Mouse (Mus musculus) CD8-positive naive resting alpha-beta T cell, adult 2 months (primary cell): ENCODE data around the gene Specc1.

Experiments
- DNase-seq, 2 experiments: peaks; one replicate each; pipeline ENCODE4 v3.0.0; 2022; ENCODE audit warnings: low read depth in 2 of 2, low spot score in 2 of 2

Specc1 gene

GRCm38 (mm10) chr11:62013449-62013848 is 56.9 kb downstream of the Specc1 start:
- no peak for DNase-seq

GRCm38 (mm10) chr11:62015071-62015654 is 58.6 kb downstream of the Specc1 start:
- DNase-seq, result no peak

GRCm38 (mm10) chr11:62016985-62017384 is 60.4 kb downstream of the Specc1 start:
- no peak for DNase-seq

DNA sequence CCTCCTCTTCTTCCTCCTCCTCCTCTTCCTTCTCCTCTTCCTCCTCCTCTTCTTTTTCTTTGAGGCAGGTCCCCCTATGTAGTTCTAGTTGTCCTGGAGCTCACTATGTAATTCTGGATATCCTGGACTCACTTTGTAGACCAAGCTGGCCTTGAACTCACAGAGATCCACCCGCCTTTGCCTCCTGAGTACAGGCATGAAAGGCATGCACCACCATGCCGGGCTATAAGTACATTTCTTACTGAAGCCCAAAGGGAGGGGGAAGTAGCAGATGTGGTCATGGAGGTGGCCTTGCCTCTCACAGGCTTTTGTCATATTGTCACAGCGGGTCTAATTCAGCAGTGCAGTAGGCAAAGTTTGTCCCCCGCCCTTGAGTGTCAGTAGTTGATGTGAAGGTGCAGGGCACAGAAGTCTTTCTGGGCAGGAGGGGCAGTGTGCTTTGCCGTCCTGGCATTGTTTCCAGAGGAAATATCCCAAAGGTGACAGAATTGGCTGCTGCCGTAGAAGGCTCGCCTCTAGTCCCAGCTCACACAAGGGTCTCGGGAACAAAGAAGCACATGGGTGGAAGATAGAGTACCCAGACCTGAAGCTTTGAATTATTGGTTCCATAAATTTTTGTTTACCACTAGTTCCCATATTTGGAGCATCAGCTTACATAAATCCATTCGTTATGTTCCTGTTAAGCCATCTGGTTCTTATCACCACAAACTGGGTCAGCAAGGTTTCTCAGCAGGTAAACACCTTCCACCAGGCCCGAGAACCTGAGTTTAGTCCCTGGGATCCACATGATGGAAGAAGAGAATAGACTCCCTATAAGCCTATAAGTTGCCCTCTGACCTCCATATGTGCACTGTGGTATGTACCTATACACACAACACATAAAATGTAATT is 62.0 kb downstream of the Specc1 start:
- DNase-seq, result no peak

DNA sequence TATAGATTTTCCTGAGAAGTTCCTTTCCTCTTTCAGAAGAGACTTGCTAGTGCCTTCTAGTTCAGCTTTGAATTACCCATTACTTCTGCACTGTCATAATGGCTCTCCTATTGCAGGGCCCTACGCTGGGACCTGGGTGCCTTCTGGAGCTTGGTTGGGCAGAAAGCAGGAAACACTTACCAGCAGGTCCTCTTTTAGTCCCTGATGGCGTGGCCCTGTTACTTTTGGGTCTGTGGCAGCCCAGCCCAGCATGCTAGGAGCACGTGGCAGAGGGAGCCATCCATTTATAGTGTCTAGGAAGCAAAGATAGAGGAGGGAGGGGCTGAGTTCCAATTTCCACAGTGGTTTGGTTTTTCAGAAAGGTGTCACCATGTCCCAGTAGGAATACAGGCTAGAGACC is 63.3 kb downstream of the Specc1 start:
- no peak for DNase-seq

- DNase-seq, result no peak
These were observed 64.3 kb downstream of the Specc1 start for GRCm38 (mm10) chr11:62020898-62021297.

GRCm38 (mm10) chr11:62022105-62022504 is 65.5 kb downstream of the Specc1 start:
- no peak for DNase-seq

GRCm38 (mm10) chr11:62022718-62023493 is 66.3 kb downstream of the Specc1 start:
- DNase-seq, result no peak

GRCm38 (mm10) chr11:62023494-62024233 is 67.1 kb downstream of the Specc1 start:
- no peak for DNase-seq

DNA sequence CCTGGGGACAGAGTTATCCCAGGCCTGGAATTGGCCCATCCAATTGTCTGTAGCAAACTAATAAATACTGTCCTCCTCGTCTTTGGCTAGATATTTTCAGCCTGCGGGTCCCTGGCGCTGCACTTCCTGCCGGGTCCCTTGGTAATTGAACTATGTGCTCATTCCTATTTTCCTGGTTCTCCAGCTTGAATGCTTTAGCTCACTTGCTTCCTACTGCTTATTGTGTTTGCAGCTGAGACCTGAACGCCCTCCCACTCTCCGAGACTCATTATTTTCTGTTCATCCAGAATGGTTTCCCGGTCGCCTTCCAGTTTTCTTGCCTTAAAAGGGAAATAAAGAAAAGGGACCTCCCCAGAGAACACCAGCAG is 67.7 kb downstream of the Specc1 start:
- DNase-seq, result no peak

DNA sequence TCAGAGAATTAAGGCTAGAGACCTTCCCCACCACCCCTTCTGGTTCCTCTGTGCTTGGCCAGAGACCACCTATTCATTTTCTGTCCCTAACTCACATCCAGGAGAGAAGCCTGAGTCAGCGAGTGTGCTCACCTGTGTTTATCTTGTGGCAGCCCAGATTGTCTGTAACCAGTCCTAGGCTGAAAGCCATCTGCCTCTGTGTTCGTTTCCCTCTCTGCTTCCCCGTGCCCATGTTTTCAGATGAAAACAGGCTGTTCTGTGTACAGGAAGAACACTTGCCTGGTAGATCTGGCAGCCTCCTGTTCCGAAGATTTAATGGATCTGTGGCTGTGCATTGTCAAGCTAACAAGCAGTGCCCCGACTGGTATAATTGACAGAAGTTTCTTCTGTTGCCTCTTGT is 68.4 kb downstream of the Specc1 start:
- DNase-seq, result no peak

DNA sequence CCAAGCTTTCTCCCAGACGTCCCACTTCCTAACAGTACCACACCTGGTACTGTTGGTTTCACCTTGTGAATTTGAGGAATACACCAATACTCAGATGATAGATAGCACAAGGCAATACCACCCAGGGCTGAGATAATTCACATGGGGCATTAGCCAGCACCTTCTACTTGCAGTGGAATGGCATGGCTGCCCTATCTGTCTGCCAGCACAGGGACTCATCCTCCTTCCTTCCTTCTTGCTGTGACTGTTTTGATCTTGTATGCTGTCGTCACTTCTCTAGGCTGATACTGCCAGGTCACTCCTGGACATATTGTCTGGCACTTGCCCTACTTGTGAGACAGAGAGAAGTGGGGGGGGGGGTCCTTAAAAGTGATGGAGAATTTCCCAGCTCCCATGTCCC is 69.2 kb downstream of the Specc1 start:
- no peak for DNase-seq

GRCm38 (mm10) chr11:62026345-62026815 is 69.8 kb downstream of the Specc1 start:
- no peak for DNase-seq

DNA sequence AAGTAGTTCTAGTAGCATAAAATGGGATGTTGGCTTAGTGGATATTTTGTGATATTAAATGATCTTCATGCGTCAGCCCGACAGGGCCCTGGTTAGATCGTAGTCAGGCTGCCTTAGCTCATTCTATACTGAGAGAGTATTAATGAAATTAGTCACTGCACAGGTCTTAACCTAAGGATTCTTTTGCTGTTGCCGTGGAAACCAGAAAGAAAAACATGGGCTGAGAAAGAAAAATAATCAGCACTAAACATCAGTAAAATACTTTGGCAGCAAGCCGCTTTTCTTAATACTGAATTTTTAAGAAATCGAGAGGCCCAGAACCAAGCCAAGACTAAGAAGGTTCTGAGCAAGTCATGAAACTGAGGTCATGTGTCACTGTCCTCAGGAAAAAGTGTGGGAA is 70.7 kb downstream of the Specc1 start:
- DNase-seq, result no peak

GRCm38 (mm10) chr11:62027705-62028104 is 71.1 kb downstream of the Specc1 start:
- no peak for DNase-seq

DNA sequence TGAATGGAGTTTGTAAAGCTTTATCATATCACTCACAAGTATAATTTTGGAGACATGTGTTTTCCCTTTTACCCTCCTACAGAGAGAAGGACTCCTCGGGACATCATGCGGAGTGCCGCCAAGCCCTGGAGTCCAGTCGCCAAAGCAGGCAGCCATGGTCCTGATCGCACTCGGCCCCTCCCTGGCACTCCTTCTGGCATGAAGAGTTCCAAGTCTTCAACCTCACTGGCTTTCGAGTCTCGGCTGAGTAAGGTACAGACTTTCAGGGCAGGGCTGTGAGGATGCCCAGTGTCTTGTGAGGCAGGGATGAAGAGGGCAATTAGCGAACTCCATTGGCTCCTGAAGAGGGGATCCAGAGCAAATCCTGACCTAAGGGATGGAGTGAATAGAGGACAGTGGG is 72.6 kb downstream of the Specc1 start:
- no peak for DNase-seq

- no peak for DNase-seq
These were observed 78.0 kb downstream of the Specc1 start for GRCm38 (mm10) chr11:62034564-62034963.

DNA sequence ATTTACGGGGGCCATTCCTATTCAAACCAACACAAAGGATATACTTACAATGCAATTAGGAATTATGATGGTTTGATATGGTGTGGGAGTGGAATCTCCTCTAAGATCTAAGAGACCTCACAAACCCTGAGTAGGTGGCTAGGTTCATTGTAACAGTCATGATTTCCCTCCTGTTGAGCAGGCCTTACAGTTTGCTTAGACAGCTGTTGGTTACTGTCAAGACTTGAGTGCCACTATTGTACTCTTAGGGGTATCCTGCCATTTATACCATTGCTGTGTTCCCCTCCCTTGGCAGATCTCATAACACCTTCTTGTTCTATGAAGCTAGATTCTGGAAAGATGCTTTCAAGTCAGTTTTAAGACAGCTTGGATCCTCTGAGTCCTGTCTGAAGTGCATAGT is 78.7 kb downstream of the Specc1 start:
- DNase-seq, result no peak

GRCm38 (mm10) chr11:62040122-62040521 is 83.6 kb downstream of the Specc1 start:
- DNase-seq, result no peak

DNA sequence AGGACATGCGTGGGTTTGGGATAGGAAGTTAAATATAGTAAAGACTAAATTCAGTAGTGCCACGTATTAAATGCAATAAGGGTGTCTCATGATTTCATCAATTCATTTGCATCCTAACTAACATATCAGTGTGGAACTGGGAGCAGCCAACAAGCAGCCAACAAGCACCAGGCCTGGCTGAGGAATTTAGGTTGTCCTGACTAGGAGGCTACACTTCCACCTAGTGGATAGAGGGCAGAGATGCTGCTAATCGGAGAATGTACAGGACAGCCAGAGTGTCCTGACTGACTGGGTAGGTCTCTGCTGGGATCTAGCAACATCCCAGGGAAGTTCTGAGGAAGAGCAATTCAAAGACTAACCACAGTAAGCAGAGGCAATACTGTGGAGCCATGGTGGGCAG is 88.1 kb downstream of the Specc1 start:
- DNase-seq, result no peak

DNA sequence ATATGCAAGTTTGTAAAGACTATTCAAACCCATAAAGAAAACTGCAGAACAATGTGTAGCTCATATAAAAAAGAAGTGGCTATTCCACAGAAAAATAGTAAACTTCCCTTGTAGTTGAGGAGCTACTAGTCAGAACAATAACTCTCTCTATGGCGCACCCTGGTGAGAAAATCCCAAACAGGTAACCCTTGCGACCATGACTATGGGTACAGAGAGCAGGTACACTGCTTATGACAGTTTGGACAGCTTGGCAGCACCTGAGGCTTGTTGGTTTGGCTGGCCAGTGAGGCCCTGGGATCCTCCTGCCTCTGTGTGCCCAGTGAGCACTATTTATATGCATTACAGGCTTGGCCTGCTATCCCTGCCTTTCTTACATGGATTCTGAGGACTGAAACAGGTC is 89.4 kb downstream of the Specc1 start:
- no peak for DNase-seq
